Mouse (Mus musculus): Measurements from ENCODE around the gene Tbkbp1. TPM values are rescaled to one million over a fixed set of nuclear protein-coding genes. Genes with fewer than 3 reads are reported as not detected.

The Tbkbp1 gene
- polyA plus RNA-seq, 1 experiment from 2014 or later = 6.4 TPM

DNA sequence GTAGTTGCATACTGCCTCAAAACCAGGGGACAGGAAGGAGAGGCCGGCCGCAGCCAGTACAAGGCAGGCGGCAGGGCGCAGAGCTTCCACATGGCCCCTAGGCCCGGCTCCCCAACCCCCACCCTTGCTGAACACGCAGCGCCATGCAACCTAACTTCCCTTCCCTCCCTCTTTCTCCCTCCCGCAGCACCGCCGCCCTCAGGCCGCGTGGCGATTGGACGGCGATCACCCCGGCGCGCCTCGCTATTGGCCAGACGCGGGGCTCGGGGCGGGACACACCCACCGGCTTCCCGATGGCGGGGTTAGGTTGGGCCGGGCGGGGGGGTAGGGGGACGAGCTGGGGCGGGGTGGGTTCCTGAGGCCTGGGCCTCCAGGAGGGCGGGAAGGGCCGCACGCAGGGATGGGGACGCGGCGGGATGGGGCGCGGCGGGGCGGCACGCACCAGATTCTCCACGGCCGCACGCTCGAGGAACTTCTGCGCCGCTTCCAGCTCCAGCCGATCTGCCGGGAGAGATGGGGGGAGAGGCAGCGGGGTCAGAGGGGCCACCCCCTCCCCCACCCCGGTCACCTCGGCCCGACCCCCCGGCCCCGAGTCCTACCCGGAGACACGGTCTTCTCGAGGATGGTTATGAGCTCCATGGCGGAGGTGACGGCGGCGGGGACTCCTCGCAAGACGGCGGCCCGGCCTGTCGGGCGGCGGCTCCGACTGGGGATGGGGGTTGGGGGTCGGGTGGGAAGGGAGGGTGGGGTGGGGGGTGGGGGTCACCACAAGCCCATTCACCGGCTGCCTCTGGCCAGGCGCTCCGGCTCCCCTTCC lies 35.9 kb upstream of the Tbkbp1 start:
- Histone ChIP-seq H3K9me3 (no peaks in the 10 kb centered on the region), H3K4me3 (peak overlapping the region; percentile 92), H3K27me3 (ENCODE audit: insufficient read depth, poor library complexity, severe bottlenecking) (no peaks in the 10 kb centered on the region), H3K27ac (peak overlapping the region; percentile 99), H3K36me3 (peaks cover 66% of the 10 kb centered on the region), H3K4me1 (replicated peaks) (peaks cover 41% of the 10 kb centered on the region)
- DNase-seq (ENCODE audit: low spot score) = peak; percentile 98
- under 1% methylated on average over 71 of the region's 74 CpGs for WGBS

DNA sequence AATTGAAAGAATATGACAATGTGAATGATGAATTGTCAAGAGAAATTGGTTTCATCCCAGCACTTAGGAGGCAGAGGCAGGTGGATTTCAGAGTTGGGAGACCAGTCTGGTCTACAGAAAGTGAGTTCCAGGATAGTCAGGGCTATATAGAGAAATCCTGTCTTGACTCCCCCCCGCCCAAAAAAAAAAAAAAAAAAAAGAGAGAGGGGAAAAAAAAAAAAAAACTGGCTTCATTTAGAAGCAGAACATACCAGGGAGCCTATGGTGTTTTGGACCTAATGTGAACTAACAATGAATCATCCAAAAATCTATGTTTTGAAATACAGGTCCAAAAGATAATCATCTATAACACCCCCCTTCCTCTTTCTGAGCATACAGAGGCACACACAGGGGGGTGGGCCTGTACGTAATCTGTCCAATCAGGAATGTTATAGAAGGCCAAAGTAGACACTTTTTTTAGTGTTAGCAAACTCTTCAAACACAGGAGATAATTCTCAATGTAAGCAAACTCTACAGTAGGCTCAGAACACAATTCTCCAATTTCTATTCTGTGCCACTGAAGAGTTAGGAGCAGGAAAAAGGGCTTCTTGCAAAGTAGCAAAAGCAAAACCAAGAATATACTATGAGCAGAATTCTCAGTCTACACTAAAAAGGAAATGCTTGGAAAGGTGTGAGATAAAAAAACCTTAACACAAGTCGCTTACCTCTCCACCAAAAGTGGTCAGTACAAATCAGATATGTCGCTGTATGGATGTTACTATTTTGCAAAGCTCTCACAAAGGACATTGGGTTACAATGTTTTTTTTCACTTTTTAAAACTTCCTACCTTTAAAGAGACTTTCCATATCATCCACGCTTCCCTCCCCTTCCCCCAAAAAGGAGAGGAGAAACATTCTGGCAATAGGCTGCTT lies 34.7 kb upstream of the Tbkbp1 start:
- WGBS = 67% methylated on average over 5 of the region's 5 CpGs
- no peak for DNase-seq (ENCODE audit: low spot score)
- H3K27me3 ChIP-seq (ENCODE audit: insufficient read depth, poor library complexity, severe bottlenecking) = no peaks in the 10 kb centered on the region
- H3K27ac ChIP-seq = peak overlapping the region; percentile 99
- no peaks in the 10 kb centered on the region for H3K9me3 ChIP-seq
- peaks cover 41% of the 10 kb centered on the region for H3K4me1 ChIP-seq (replicated peaks)
- H3K4me3 ChIP-seq = peak overlapping the region; percentile 92
- H3K36me3 ChIP-seq = peaks cover 69% of the 10 kb centered on the region

GRCm38 (mm10) chr11:97184875-97185274 lies 33.6 kb upstream of the Tbkbp1 start:
- no peak for DNase-seq (ENCODE audit: low spot score)
- 84% methylated on average over 5 of the region's 5 CpGs for WGBS
- H3K36me3 ChIP-seq = peaks cover 73% of the 10 kb centered on the region
- H3K9me3 ChIP-seq = no peaks in the 10 kb centered on the region
- H3K4me3 ChIP-seq = 0 out of 2 replicates have a peak overlapping the region, but pooled peaks have one; percentile 4
- no peaks in the 10 kb centered on the region for H3K27me3 ChIP-seq (ENCODE audit: insufficient read depth, poor library complexity, severe bottlenecking)
- peaks cover 41% of the 10 kb centered on the region for H3K4me1 ChIP-seq (replicated peaks)
- H3K27ac ChIP-seq = no peak overlapping the region

- Histone ChIP-seq H3K9me3 (no peaks in the 10 kb centered on the region), H3K36me3 (peaks cover 94% of the 10 kb centered on the region), H3K27me3 (ENCODE audit: insufficient read depth, poor library complexity, severe bottlenecking) (no peaks in the 10 kb centered on the region), H3K27ac (no peak overlapping the region), H3K4me3 (no peak overlapping the region), H3K4me1 (replicated peaks) (peaks cover 29% of the 10 kb centered on the region)
- WGBS = 95% methylated on average over 3 of the region's 3 CpGs
- no peak for DNase-seq (ENCODE audit: low spot score)
These were observed 31.2 kb upstream of the Tbkbp1 start for GRCm38 (mm10) chr11:97182446-97182845.

DNA sequence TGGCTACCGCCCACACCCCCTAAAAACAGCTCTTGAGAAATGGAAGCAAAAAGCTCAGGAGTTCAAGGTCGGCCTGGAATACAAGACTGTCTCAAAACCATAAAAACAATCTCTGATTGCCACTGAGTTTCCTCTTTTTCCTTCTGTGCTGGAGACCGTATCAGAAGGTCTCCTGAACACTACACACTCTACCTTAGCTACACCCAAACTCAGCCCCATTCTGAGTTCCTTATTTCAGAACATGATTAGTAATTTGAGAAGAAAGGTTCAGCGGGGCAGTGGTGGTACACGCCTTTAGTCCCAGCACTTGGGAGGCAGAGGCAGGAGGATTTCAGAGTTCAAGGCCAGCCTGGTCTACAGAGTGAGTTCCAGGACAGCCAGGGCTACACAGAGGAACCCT lies 29.8 kb upstream of the Tbkbp1 start:
- Histone ChIP-seq H3K27ac (no peak overlapping the region), H3K4me3 (no peak overlapping the region), H3K4me1 (replicated peaks) (peaks cover 21% of the 10 kb centered on the region), H3K27me3 (ENCODE audit: insufficient read depth, poor library complexity, severe bottlenecking) (no peaks in the 10 kb centered on the region), H3K9me3 (no peaks in the 10 kb centered on the region), H3K36me3 (peaks cover 100% of the 10 kb centered on the region)
- WGBS = 87% methylated on average over 5 of the region's 5 CpGs
- no peak for DNase-seq (ENCODE audit: low spot score)

DNA sequence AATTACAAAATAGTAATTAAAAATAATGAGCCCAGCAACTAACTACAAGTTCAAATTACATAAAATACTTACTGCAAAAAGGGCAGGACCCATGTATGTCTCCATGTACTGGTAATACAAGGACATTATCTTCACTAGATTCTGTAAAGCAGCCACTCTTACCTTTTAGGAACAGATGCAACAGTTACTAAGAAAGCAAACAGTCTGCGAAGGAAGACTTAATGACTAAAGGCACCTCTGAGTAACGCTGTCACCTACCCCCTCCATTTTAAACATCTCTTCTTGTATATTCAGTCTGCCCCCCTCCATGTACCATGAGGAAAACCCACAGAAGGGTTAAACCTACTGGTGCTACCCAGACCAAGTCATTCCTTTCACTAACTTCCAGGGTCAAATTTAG lies 26.9 kb upstream of the Tbkbp1 start:
- Histone ChIP-seq H3K4me1 (replicated peaks) (no peaks in the 10 kb centered on the region), H3K4me3 (no peak overlapping the region), H3K9me3 (no peaks in the 10 kb centered on the region), H3K27me3 (ENCODE audit: insufficient read depth, poor library complexity, severe bottlenecking) (no peaks in the 10 kb centered on the region), H3K36me3 (peaks cover 100% of the 10 kb centered on the region), H3K27ac (no peak overlapping the region)
- no peak for DNase-seq (ENCODE audit: low spot score)
- 91% methylated on average over 2 of the region's 2 CpGs for WGBS

DNA sequence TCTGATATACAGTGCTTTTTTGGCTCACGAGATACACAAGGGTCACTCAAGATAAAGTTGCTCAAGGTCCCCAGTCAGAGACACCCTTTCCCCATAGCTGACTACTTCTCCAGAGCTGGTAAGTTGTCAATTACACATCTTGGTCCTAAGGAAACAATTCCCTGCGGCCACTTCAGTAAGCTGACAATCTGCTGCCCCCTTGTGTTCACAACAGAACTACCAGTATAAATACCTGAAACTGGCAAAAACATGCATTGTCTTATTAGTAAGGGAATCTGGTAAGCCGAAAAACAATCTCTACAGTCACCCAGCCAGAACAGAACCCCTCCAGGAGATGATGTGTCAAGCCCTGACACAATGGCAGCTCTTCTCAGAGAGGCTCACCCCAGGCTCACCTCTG lies 25.6 kb upstream of the Tbkbp1 start:
- Histone ChIP-seq H3K36me3 (peaks cover 100% of the 10 kb centered on the region), H3K4me3 (no peak overlapping the region), H3K4me1 (replicated peaks) (no peaks in the 10 kb centered on the region), H3K27ac (no peak overlapping the region), H3K27me3 (ENCODE audit: insufficient read depth, poor library complexity, severe bottlenecking) (no peaks in the 10 kb centered on the region), H3K9me3 (no peaks in the 10 kb centered on the region)
- DNase-seq (ENCODE audit: low spot score) = peak; percentile 29
- WGBS = 60% methylated on average over 3 of the region's 3 CpGs

DNA sequence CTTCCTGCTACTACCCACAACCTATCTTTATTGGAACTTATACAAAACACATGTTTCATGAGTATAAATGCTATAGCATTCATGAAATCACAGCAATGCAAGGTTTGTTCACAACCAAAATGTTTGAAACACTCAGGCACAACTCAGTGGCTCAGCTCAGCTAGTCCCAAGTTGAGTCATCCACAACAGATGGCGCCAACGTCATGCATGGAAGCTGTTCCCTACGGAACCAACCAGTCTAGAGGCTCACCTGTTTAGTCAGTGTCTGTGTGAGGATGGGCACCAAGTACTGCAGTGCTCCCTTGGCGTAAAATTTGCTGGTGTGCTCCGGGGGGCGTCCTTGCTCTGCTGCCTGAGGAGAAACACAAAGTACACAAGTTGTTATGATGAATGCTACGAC lies 24.2 kb upstream of the Tbkbp1 start:
- Histone ChIP-seq H3K9me3 (no peaks in the 10 kb centered on the region), H3K36me3 (peaks cover 100% of the 10 kb centered on the region), H3K4me1 (replicated peaks) (no peaks in the 10 kb centered on the region), H3K27me3 (ENCODE audit: insufficient read depth, poor library complexity, severe bottlenecking) (no peaks in the 10 kb centered on the region), H3K4me3 (no peak overlapping the region), H3K27ac (no peak overlapping the region)
- DNase-seq (ENCODE audit: low spot score) = no peak
- 97% methylated on average over 7 of the region's 7 CpGs for WGBS

- DNase-seq (ENCODE audit: low spot score) = no peak
- H3K4me1 ChIP-seq (replicated peaks) = no peaks in the 10 kb centered on the region
- no peak overlapping the region for H3K4me3 ChIP-seq
- WGBS = 86% methylated on average over 6 of the region's 6 CpGs
- no peaks in the 10 kb centered on the region for H3K27me3 ChIP-seq (ENCODE audit: insufficient read depth, poor library complexity, severe bottlenecking)
- H3K36me3 ChIP-seq = peaks cover 100% of the 10 kb centered on the region
- H3K27ac ChIP-seq = no peak overlapping the region
- no peaks in the 10 kb centered on the region for H3K9me3 ChIP-seq
These were observed 9.0 kb upstream of the Tbkbp1 start for GRCm38 (mm10) chr11:97160341-97160740.

DNA sequence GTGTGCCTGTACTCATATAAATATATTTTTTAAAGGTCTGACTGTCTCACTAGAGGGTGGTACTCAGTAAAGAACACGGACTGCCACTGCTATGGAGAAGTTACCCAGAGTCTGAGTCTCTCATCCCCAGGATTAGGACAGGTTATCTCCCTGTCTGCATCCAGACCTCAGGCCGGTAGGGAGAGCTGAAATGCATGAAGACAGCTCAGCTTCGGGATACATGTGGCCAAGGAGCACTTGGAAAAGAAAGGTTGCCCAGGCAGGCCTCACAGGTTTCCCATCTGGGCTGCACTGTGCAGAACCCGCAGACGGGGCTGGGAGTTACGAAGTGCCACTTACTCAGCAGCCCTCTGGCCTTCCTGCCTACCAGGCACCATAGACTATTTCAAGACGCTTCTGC lies 5.7 kb upstream of the Tbkbp1 start:
- Histone ChIP-seq H3K27me3 (ENCODE audit: insufficient read depth, poor library complexity, severe bottlenecking) (no peaks in the 10 kb centered on the region), H3K36me3 (peaks cover 83% of the 10 kb centered on the region), H3K27ac (no peak overlapping the region), H3K9me3 (no peaks in the 10 kb centered on the region), H3K4me1 (replicated peaks) (peaks cover 10% of the 10 kb centered on the region), H3K4me3 (no peak overlapping the region)
- DNase-seq (ENCODE audit: low spot score) = no peak
- WGBS = 87% methylated on average over 7 of the region's 7 CpGs

GRCm38 (mm10) chr11:97152662-97153287 lies 1.5 kb upstream of the Tbkbp1 start:
- WGBS = 22% methylated on average over 10 of the region's 10 CpGs
- H3K36me3 ChIP-seq = peaks cover 58% of the 10 kb centered on the region
- H3K9me3 ChIP-seq = no peaks in the 10 kb centered on the region
- peaks cover 25% of the 10 kb centered on the region for H3K27me3 ChIP-seq (ENCODE audit: insufficient read depth, poor library complexity, severe bottlenecking)
- DNase-seq (ENCODE audit: low spot score) = peak; percentile 49
- peak overlapping the region; percentile 83; the same call in 1 of the 2 replicates for H3K4me3 ChIP-seq
- H3K27ac ChIP-seq = no peak overlapping the region
- peaks cover 47% of the 10 kb centered on the region for H3K4me1 ChIP-seq (replicated peaks)

- H3K4me1 ChIP-seq (replicated peaks) = peaks cover 47% of the 10 kb centered on the region
- H3K36me3 ChIP-seq = peaks cover 55% of the 10 kb centered on the region
- H3K27ac ChIP-seq = no peak overlapping the region
- under 1% methylated on average over 11 of the region's 11 CpGs for WGBS
- H3K9me3 ChIP-seq = no peaks in the 10 kb centered on the region
- H3K27me3 ChIP-seq (ENCODE audit: insufficient read depth, poor library complexity, severe bottlenecking) = peaks cover 32% of the 10 kb centered on the region
- peak overlapping the region; percentile 83 for H3K4me3 ChIP-seq
- DNase-seq (ENCODE audit: low spot score) = peak; percentile 35
These were observed 730 bp upstream of the Tbkbp1 start for GRCm38 (mm10) chr11:97152023-97152426.
